In genomic region chr11:67384653-67385052, GRCm38 (mm10) we compare ENCODE assay signal across 22 mouse cellular contexts.
DNase-seq lines count a peak whose midpoint lies in the region; ATAC-seq and TF ChIP-seq lines count a peak whose summit lies in the region.
"Had no signal": no experiment of that assay in that cellular context is flagged by ENCODE, and none has a peak within 500 bp of the region (broad histone marks: within the 10 kb centered on the region; RNA-seq: fewer than 3 reads in every experiment).

No protein-coding gene starts in this region.

- peak; percentile 58 for DNase-seq in heart, adult 11 months
- no peak for DNase-seq in heart, adult 9 months (ENCODE audit: low spot score in 2 of 2)
- DNase-seq in CH12.LX (ENCODE audit: extremely low read depth): no peak
- DNase-seq in ES-E14 (ENCODE audit: low read depth, low spot score): no peak
- no peak for DNase-seq in kidney, postnatal 25 days
- DNase-seq: adrenal gland, adult 2 months; adrenal gland, adult 8-10 months; adrenal gland, postnatal 10 days; adrenal gland, postnatal 14 days; adrenal gland, postnatal 25 days; adrenal gland, postnatal 36 days; B cell, adult 2 months; cerebellum, adult 11 months; cerebellum, adult 11-12 months; cerebellum, adult 18-20 months; cerebellum, adult 2 months; cerebellum, adult 8-10 months had no signal

- H3K9me3 ChIP-seq in CH12.LX (replicated peaks; ENCODE audit: low read length): peaks cover 10% of the 10 kb centered on the region
- H3K9me3 ChIP-seq in ES-E14 (ENCODE audit: control insufficient read depth, insufficient read depth, low read depth, low read length): no peaks in the 10 kb centered on the region

- ATAC-seq in erythroblast, adult 5-6 weeks (replicated peaks; ENCODE audit: low FRiP score, poor library complexity, severe bottlenecking): no peak
- ATAC-seq: activated CD4-positive, CD25-positive, alpha-beta regulatory T cell, adult 4 months; CD4-positive, CD25-positive, alpha-beta regulatory T cell, adult 4 months; Patski had no signal

- H3K9ac ChIP-seq in CH12.LX (ENCODE audit: insufficient read depth, low read depth): no peak overlapping the region
- no peak overlapping the region for H3K9ac ChIP-seq in ES-E14 (ENCODE audit: insufficient read depth, low read depth, low read length, poor library complexity, severe bottlenecking)

- no peak for TF ChIP-seq EP300 in CH12.LX (IDR thresholded peaks at IDR 0.05; ENCODE audit: low read length)

- H3K79me2 ChIP-seq in CH12.LX (replicated peaks; ENCODE audit: control insufficient read depth, extremely low read depth, insufficient read depth, poor library complexity, severe bottlenecking): no peaks in the 10 kb centered on the region

- no peaks in the 10 kb centered on the region for H3K27me3 ChIP-seq in CH12.LX (replicated peaks)

- dilution Hi-C loops in CH12.LX (cut with MboI; ENCODE audit: extremely low pct_ligation_motif_present, extremely low pct_unique_long_range_greater_than_20kb, low sequenced_read_pairs): no loop called here

- H3K4me3 ChIP-seq in CH12.LX (replicated peaks in 1 of 3; ENCODE audit: low read depth in 2 of 3, low read length in 2 of 3, poor library complexity in 1 of 3): no peak overlapping the region
- no peak overlapping the region for H3K4me3 ChIP-seq in ES-E14 (ENCODE audit: insufficient read depth in 1 of 2, low read depth in 1 of 2, low read length in 2 of 2, poor library complexity in 1 of 2, severe bottlenecking in 1 of 2)

- TF ChIP-seq RAD21 in CH12.LX (IDR thresholded peaks at IDR 0.05; ENCODE audit: low read depth, low read length): no peak

- H3K4me1 ChIP-seq in CH12.LX (ENCODE audit: control insufficient read depth in 1 of 2, insufficient read depth in 2 of 2) (peaks cover 11 to 47% of the 10 kb centered on the region in 2 experiments; a peak in 3 of 4 replicates), ES-E14 (ENCODE audit: control insufficient read depth in 2 of 2, insufficient read depth in 2 of 2, low read length in 2 of 2, poor library complexity in 1 of 2) (peaks cover 5 to 10% of the 10 kb centered on the region in 2 experiments)

- TF ChIP-seq CTCF in CH12.LX (conservative IDR thresholded peaks at IDR 0.05 in 1 of 2, IDR thresholded peaks at IDR 0.05 in 1 of 2; ENCODE audit: low read depth in 2 of 2, low read length in 2 of 2): no peak

- H3K27ac ChIP-seq in CH12.LX (ENCODE audit: insufficient read depth, low read depth) (no peak overlapping the region), ES-E14 (ENCODE audit: insufficient read depth, low read depth, low read length, poor library complexity, severe bottlenecking) (no peak overlapping the region)

- in situ Hi-C loops in CH12.LX (cut with MboI; ENCODE audit: low pct_ligation_motif_present, low pct_unique_long_range_greater_than_20kb, low sequenced_read_pairs): no loop called here
- in situ Hi-C loops in ES-E14 (cut with MboI; ENCODE audit: low sequenced_read_pairs in 2 of 2, unreplicated experiment in 2 of 2): no loop called here

- peak overlapping the region; percentile 69 for H3K4me2 ChIP-seq in CH12.LX (ENCODE audit: insufficient read depth, low read depth, poor library complexity, severe bottlenecking)

- no peak for TF ChIP-seq POLR2A in CH12.LX (IDR thresholded peaks at IDR 0.05; ENCODE audit: low read depth, low read length)

- H3K36me3 ChIP-seq in CH12.LX (replicated peaks in 1 of 2; ENCODE audit: control insufficient read depth in 1 of 2, insufficient read depth in 1 of 2, low read length in 1 of 2) (no peaks in the 10 kb centered on the region), ES-E14 (ENCODE audit: control insufficient read depth, insufficient read depth, low read length, poor library complexity, severe bottlenecking) (no peaks in the 10 kb centered on the region)
- H3K36me3 ChIP-seq: G1E had no signal

TF ChIP-seq in CH12.LX, 34 proteins besides CTCF, POLR2A, EP300 and RAD21:
- TF ChIP-seq TBP (conservative IDR thresholded peaks at IDR 0.05; ENCODE audit: low read depth, low read length) (no peak), ZNF384 (IDR thresholded peaks at IDR 0.05; ENCODE audit: low read depth, low read length) (peak; percentile 56), USF1 (IDR thresholded peaks at IDR 0.05; ENCODE audit: low read depth, low read length) (no peak), TCF12 (IDR thresholded peaks at IDR 0.05; ENCODE audit: low read depth, low read length) (no peak), ELF1 (IDR thresholded peaks at IDR 0.05; ENCODE audit: low read depth, low read length) (0 out of 2 replicates have a peak, but pooled peaks have one; percentile 4), MAFK (IDR thresholded peaks at IDR 0.05; ENCODE audit: insufficient replicate concordance, low read length) (no peak), MAZ (IDR thresholded peaks at IDR 0.05; ENCODE audit: low read depth, low read length) (no peak)

TF ChIP-seq in ES-E14, 5 proteins besides CTCF, POLR2A, EP300 and RAD21:
- peak; percentile 66; the same call in 1 of the 2 replicates for TF ChIP-seq ZNF384 (IDR thresholded peaks at IDR 0.05; ENCODE audit: low read depth, low read length)
- TF ChIP-seq ZC3H11A (IDR thresholded peaks at IDR 0.05; ENCODE audit: borderline replicate concordance, low read depth, low read length): no peak
TF ChIP-seq in ES-E14: peak in this region for 1.
